Mouse (Mus musculus): ENCODE measurements around the gene Cep290. TPM values are rescaled to one million over a fixed set of nuclear protein-coding genes. Genes with fewer than 3 reads are reported as not detected.

Gene Cep290
- polyA plus RNA-seq (2017; shearing (Covaris generic)), result 3.8 TPM

DNA sequence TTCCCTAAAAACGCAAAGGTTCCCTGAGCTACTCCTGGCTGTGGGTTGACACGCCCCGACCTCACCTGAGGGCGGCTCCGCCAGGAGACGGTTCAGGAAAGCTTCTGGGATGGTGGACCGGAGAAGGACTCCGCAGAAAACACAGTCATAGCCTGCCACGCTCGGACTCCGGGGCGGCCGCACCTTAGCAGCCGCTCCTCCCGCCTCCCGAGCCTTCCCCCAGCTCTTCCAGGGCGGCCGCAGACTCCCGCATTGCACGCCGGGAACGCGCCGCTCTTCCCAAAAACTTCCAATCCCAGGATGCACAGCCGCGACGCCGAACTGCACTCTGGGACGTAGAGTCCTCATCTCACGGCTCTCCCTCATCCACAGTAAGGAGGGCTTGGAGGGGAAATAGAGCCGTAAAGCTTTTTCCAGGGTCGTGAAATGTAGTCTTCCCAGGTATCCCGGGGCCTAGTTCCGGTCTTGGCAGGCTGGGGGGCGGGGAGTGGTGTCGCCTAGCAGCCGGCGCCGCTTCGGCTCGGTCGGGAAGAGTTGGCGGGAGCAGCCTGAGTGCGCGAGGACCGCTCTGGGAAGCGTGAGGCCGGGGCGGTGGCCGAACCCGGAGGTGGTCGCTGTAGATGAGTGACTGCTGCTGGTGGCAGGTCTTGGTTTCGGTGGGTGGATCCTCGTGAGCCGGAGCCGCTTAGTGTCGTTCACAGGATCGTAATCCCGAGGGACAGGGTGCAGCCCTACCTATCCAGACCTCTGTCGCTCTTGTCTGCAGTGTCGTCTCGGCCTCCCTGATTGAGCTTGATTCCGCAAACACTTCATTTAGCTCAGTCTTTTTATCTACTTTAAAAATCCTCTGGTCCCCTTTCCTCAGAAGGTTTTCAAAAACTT lies at the start of gene Cep290, which contains the start of gene Tmtc3:
Gene Cep290 (plus strand): TSS at position 462 of the 882 bp plus-strand sequence.
Gene Tmtc3 (minus strand): TSS at position 254 of the 882 bp plus-strand sequence.

GRCm38 (mm10) chr10:100590323-100590722 lies 103.0 kb downstream of the Cep290 start, which contains the start of the genes 4930430F08Rik and 1700017N19Rik:
4930430F08Rik (minus strand) TSS chr10:100590423.
1700017N19Rik (plus strand) TSS chr10:100590484.

Other genes with a start within 250 kb of the Cep290 start
- gene Gm4301, start 151.9 kb upstream of the Cep290 start, polyA plus RNA-seq (2017; shearing (Covaris generic)), result not detected
- gene Gm4302, start 146.7 kb upstream of the Cep290 start, polyA plus RNA-seq (2017; shearing (Covaris generic)), result not detected
- not detected for gene Gm4303, start 141.6 kb upstream of the Cep290 start, polyA plus RNA-seq (2017; shearing (Covaris generic))
- not detected for gene Gm4305, start 136.5 kb upstream of the Cep290 start, polyA plus RNA-seq (2017; shearing (Covaris generic))
- gene Gm4307, start 126.2 kb upstream of the Cep290 start, polyA plus RNA-seq (2017; shearing (Covaris generic)), result not detected
- gene Gm4312, start 105.0 kb upstream of the Cep290 start, polyA plus RNA-seq (2017; shearing (Covaris generic)), result not detected
- 1.3 TPM for gene Tmtc3, start 208 bp upstream of the Cep290 start, polyA plus RNA-seq (2017; shearing (Covaris generic))
- gene 4930430F08Rik, start 102.9 kb downstream of the Cep290 start, polyA plus RNA-seq (2017; shearing (Covaris generic)), result 6.5 TPM
- not detected for gene 1700017N19Rik, start 102.9 kb downstream of the Cep290 start, polyA plus RNA-seq (2017; shearing (Covaris generic))

Data from effector memory CD4-positive, alpha-beta T cell, adult 5 months (primary cell).